Mouse (Mus musculus) right cerebral cortex, postnatal 4 days (tissue): Measurements from ENCODE around the gene Arhgap15.

Experiments
- DNase-seq: peaks from one replicate; pipeline ENCODE4 v3.0.0-alpha.2; 2022

The Arhgap15 gene

DNA sequence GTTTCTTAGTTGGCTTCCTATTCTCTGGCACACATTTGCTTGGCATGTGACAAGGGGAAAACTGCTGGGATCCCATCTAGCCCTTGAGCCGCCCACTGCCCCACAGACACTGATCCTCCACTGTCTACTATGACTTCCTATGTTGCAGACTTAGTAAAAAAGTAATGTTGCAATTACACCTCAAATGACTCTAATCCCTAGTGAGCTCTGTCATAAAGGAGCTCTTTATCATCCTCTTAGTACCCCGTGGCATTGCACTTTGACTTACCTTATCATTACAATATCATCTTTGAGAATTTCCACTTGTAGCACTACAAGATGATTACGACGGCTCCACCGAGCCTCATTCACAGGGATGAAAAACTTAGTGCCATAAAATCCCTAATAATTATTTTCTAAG lies 190.6 kb downstream of the Arhgap15 start:
- DNase-seq, result no peak

DNA sequence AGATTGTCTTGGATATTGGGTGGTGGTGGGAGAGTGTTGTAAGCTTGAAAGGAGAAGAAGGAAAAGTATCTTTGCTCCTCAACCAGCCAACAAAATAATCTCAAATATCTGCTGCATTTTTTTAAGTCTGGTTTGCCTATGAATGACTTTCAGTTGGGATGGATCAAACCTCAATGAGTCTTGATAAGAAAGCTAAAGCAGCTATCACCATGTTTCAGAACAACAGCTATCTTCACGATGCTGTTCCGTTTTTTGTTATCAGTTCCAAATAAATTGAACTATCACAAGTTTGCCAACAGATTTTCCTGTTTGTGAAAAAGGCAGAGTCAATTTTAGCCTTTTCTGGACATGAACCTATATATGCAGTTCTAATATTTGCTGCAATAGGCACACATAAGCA lies 197.1 kb downstream of the Arhgap15 start:
- no peak for DNase-seq

DNA sequence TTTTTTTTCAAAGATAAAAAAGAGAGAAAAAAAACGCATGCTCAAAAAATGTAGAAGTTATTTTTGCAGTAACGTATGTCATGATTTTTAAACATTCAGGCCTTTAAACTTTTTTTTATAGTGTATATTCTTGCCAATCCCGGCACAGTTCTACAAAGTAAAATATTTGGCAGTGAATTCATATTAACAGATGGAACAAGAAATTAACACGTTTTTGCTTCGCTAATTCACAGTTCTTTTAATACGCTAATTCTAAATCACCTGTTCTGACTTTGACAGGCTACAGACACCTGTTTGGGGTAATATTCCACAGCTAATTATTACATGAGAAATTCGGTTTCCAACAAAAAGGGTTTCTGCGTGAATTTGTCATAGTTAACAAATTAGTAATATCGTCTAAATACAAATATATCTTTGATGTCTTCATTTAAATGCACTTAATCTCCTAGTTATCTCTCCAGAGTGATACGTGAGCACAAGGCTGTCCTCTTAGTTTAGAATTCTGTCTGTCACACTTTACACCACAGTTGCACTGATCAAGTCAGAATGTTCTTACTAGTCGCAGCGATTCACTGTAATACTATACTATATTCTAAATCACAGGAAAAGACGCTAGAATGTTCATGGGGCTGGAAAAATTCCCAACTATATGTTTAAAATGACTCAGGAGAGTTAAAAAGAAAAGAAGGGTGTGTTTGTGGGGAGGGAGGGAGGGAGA lies 201.3 kb downstream of the Arhgap15 start:
- no peak for DNase-seq

GRCm38 (mm10) chr2:43950741-43951140 lies 202.1 kb downstream of the Arhgap15 start:
- no peak for DNase-seq

GRCm38 (mm10) chr2:43959189-43959588 lies 210.6 kb downstream of the Arhgap15 start:
- DNase-seq, result no peak

GRCm38 (mm10) chr2:43962466-43962865 lies 213.8 kb downstream of the Arhgap15 start:
- DNase-seq, result no peak

DNA sequence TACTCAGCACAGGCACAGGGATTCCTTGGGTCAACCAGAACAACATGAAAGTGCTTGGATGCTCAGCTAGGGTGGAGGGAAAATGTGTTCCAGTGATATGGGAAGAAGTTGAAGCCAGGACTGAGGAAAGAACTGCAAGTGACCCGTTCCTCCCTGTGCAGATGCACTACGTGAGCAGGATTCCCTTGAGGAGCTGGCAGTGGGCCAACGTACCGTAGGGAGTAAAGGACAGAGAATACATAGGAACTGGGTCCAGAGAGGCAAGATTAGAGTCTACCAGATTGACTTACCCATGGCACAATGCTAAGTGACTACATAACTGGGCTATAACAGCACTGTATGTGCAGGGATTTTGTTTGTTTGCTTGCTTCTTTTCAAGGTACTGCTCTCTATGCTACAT lies 220.0 kb downstream of the Arhgap15 start:
- DNase-seq, result peak; percentile 18

GRCm38 (mm10) chr2:43977732-43978131 lies 229.1 kb downstream of the Arhgap15 start:
- no peak for DNase-seq

DNA sequence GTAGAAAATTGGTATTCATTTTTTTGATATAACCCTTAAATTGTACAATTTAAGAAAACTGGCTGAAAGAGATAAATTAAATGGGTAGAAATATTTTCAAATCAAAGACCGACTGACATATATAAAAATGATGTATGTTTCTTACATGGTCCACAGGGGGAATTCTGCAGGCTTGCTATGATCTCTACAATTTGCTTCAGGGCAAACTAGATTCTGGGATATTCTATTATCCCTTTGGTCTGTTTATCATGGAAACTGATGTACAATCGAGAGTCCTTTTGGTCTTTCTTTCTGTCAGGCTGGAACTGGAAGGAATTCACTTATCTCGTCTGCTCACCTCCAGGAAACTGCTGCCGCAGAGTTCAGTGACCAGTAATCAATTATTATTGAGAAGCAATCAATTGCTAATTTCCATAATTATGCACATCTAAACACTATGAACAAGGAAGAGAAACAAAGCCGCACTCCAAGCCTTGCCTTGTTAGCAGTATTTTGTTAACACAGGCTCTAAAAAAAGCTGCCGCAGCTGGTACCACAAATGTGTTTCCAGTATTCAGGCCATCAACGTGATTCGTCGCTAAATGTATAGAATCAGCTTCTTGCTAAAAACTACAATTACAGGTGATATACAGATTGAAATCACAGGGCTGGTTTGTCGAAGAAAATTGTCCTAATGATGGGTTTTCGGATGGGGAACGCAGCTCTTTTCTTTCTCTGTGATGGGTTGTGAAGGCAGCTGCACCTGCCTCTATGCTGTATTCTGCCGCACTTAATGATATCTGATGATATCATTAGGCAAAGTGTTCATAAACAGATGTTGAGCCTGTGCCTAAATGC lies 229.8 kb downstream of the Arhgap15 start:
- DNase-seq, result peak; percentile 16

DNA sequence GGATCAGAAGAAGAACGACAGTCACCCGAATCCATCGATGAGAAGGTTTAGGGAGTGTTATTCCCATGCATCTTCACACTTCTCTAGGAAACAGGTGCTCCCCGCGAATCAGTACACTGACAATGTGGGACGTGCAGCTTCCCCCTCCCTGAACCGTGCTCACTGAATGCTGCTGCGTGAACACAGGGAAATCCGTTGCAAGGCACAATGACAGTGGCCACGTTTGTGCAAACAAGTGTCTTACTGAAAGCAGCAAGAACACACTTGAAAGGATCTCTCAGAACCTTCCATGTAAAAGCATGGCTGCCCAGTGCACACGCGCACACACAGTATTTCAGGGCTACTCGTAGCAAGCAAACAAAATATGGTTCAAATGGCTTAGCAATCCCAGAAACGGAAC lies 237.4 kb downstream of the Arhgap15 start:
- no peak for DNase-seq

GRCm38 (mm10) chr2:43987919-43988318 lies 239.3 kb downstream of the Arhgap15 start:
- DNase-seq, result no peak

GRCm38 (mm10) chr2:43989850-43990249 lies 241.2 kb downstream of the Arhgap15 start:
- peak; percentile 68 for DNase-seq

- DNase-seq, result no peak
Observed at GRCm38 (mm10) chr2:43992510-43992909, 243.9 kb downstream of the Arhgap15 start.

DNA sequence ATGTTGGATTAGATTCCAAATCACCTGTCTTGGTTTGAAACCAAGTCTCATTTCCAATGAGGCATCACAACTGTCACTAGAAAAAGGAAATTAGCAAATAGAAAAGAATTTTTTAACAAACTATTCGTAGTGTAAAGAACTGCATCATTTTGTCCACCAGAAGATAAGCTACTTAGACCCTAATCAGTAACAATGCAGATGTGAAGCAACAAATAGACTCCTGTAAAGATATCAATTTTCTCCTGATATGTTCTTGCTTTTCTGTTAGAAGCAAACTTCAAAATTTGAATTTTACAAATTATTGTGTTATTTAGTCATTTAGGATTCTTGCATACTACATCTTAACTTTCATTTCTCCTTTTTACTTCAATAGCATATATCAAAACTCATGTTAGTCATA lies 253.8 kb downstream of the Arhgap15 start:
- DNase-seq, result no peak

- no peak for DNase-seq
Observed at GRCm38 (mm10) chr2:44010249-44010648, 261.6 kb downstream of the Arhgap15 start.

- no peak for DNase-seq
Observed at GRCm38 (mm10) chr2:44013388-44013787, 264.8 kb downstream of the Arhgap15 start.

GRCm38 (mm10) chr2:44016720-44017119 lies 268.1 kb downstream of the Arhgap15 start:
- DNase-seq, result no peak

DNA sequence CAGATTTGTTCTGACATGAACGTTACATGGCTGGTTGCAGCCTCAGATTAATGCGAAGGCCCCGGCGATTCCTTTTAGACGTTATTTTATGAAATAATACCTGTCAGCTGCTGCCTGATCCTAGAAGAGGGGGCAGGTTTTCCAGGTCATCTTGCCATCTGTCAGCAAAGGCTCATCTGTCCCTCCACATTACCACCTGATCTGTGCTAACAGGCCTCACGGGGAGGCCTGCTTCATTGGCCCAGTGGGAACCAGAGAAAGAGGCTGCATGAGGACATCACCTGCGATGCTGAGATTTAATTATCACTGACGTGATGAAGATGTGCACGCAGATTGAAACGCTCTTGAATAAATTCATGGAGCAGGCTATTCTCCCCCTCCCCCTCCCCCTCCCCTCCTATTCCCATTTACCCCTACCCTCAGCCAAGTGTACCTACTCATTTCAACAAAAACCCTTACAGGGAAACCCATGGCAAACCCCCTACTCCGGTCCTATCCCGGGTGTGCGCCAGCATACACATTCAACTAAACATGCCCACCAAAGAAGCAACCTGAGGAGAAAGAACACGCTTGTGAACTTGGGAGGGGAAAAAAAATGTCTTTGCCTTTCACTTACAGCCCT lies 268.9 kb downstream of the Arhgap15 start:
- DNase-seq, result no peak

DNA sequence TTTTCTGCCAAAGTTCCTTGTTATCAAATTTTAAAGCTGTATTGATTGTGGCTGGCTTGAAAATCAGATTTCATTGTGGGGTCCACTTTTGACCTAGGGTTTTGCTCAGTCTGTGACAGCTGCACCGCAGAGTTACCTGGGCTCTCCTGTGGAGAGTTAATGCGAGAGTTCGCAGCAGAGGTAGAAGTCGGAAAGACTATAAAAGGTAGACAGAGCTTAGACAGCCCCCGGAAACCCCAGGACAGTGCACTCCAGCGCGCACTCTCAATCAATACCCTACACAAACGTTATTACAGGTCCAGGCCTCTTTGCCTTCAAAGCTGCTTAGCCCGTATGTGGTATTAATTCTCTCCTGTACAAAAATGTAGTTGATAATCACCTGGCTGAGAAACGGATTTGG lies 269.4 kb downstream of the Arhgap15 start:
- no peak for DNase-seq

DNA sequence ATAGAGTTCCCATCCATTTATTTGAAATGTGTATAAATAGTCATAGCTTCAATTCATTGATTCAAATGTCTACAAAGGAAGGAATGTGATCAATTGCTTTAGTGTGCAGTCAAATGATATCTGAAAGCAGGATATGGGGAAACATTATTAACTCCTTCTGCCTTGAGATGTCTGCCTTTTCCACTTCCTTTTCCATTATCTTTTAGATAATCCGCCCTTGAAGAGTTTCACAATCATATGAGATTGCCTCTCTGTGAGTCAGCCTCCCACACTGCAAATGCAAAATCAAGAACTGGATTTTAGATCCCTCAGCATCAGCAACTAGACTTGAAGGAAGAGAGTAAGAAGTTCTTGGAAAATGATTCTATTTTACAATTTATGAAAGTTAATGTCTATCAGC lies 276.1 kb downstream of the Arhgap15 start:
- DNase-seq, result no peak

- no peak for DNase-seq
Observed at GRCm38 (mm10) chr2:44029035-44029715, 280.6 kb downstream of the Arhgap15 start.

DNA sequence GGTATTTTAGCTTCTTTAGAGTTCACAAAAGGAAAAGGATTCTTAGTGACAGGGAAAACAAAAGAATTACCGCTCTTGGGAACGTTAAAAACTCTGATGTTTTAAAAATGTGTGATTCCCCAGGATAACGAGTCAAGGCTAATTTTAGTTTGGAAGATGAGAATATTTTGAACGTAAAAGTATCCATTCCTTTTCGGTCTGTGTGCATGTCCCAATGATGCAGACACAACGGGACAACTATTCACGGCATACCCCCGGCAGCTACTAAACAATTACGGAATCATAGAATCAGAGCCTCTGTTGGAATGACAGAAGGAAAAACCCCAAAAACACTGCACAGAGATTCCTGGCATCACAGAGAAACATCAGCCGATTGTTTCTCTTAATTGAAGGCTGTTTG lies 281.2 kb downstream of the Arhgap15 start:
- DNase-seq, result no peak

GRCm38 (mm10) chr2:44039522-44040203 lies 291.0 kb downstream of the Arhgap15 start:
- no peak for DNase-seq
